Mouse (Mus musculus) embryo, embryonic 10.5 days (tissue): ENCODE data around the gene Dcaf7.

Experiments used
- DNase-seq: peaks from one replicate; pipeline ENCODE4 v3.0.0-alpha.2; 2015; ENCODE audit warnings: low spot score

The Dcaf7 gene

GRCm38 (mm10) chr11:106045256-106045655 is 8.6 kb downstream of the Dcaf7 start:
- DNase-seq, result no peak

GRCm38 (mm10) chr11:106045780-106046179 is 9.1 kb downstream of the Dcaf7 start:
- DNase-seq, result no peak

GRCm38 (mm10) chr11:106046584-106046983 is 9.9 kb downstream of the Dcaf7 start:
- DNase-seq, result no peak

- no peak for DNase-seq
These were observed 17.2 kb downstream of the Dcaf7 start for GRCm38 (mm10) chr11:106053921-106054320.

GRCm38 (mm10) chr11:106054600-106054999 is 17.9 kb downstream of the Dcaf7 start:
- DNase-seq, result no peak

- no peak for DNase-seq
These were observed 18.7 kb downstream of the Dcaf7 start for GRCm38 (mm10) chr11:106055341-106055740.

GRCm38 (mm10) chr11:106056819-106057491 is 20.3 kb downstream of the Dcaf7 start:
- DNase-seq, result no peak

GRCm38 (mm10) chr11:106058020-106058419 is 21.3 kb downstream of the Dcaf7 start:
- no peak for DNase-seq

- DNase-seq, result no peak
These were observed 23.9 kb downstream of the Dcaf7 start for GRCm38 (mm10) chr11:106060549-106060948.

GRCm38 (mm10) chr11:106061311-106061710 is 24.6 kb downstream of the Dcaf7 start:
- no peak for DNase-seq

GRCm38 (mm10) chr11:106063756-106064155 is 27.1 kb downstream of the Dcaf7 start:
- DNase-seq, result no peak

GRCm38 (mm10) chr11:106065073-106065922 is 28.6 kb downstream of the Dcaf7 start:
- DNase-seq, result no peak

GRCm38 (mm10) chr11:106065923-106066571 is 29.4 kb downstream of the Dcaf7 start, which contains the start of gene Taco1:
Gene Taco1 (plus strand): TSS chr11:106066061.
- peak; percentile 96 for DNase-seq

GRCm38 (mm10) chr11:106066616-106067015 is 29.9 kb downstream of the Dcaf7 start:
- peak; percentile 85 for DNase-seq

GRCm38 (mm10) chr11:106073774-106074173 is 37.1 kb downstream of the Dcaf7 start:
- DNase-seq, result no peak

- DNase-seq, result peak; percentile 86
These were observed 39.6 kb downstream of the Dcaf7 start for GRCm38 (mm10) chr11:106076321-106076720.

GRCm38 (mm10) chr11:106083708-106084701 is 47.3 kb downstream of the Dcaf7 start, which contains the start of gene Map3k3:
Gene Map3k3 (plus strand): TSS chr11:106084613.
- DNase-seq, result peak; percentile 99

GRCm38 (mm10) chr11:106084911-106085561 is 48.4 kb downstream of the Dcaf7 start:
- DNase-seq, result peak; percentile 81

GRCm38 (mm10) chr11:106098223-106098622 is 61.6 kb downstream of the Dcaf7 start:
- peak; percentile 23 for DNase-seq

GRCm38 (mm10) chr11:106102866-106103265 is 66.2 kb downstream of the Dcaf7 start:
- no peak for DNase-seq
